Mouse (Mus musculus): ENCODE data around the gene Pmpca. TPM values are rescaled to one million over a fixed set of nuclear protein-coding genes. Genes with fewer than 3 reads are reported as not detected.
A peak's percentile ranks its signal among the peaks of the same experiment; 100 is the strongest.
"Not testable (repeated sequence)": the region's sequence is repeated elsewhere in the genome, so short reads cannot be mapped to it uniquely, and the experiment has no call there.

Pmpca gene
- total RNA-seq, 1 experiment from 2014 or later, result 72.9 TPM

- no peak for ATAC-seq (replicated peaks; ENCODE audit: low read depth, poor library complexity, severe bottlenecking)
Measured at GRCm38 (mm10) chr2:26364738-26365465, 24.2 kb upstream of the Pmpca start.

- ATAC-seq (replicated peaks; ENCODE audit: low read depth, poor library complexity, severe bottlenecking), result no peak
Measured at GRCm38 (mm10) chr2:26367911-26368310, 21.2 kb upstream of the Pmpca start.

GRCm38 (mm10) chr2:26368572-26368971 lies 20.6 kb upstream of the Pmpca start:
- no peak for ATAC-seq (replicated peaks; ENCODE audit: low read depth, poor library complexity, severe bottlenecking)

- ATAC-seq (replicated peaks; ENCODE audit: low read depth, poor library complexity, severe bottlenecking), result no peak
Measured at GRCm38 (mm10) chr2:26372396-26372795, 16.7 kb upstream of the Pmpca start.

- ATAC-seq (replicated peaks; ENCODE audit: low read depth, poor library complexity, severe bottlenecking), result peak; percentile 97
Measured at GRCm38 (mm10) chr2:26380131-26380771, 8.9 kb upstream of the Pmpca start, which contains the start of gene Snapc4. Gene Snapc4 (minus strand): TSS chr2:26380653.

GRCm38 (mm10) chr2:26380871-26381270 lies 8.3 kb upstream of the Pmpca start:
- not testable (repeated sequence) for ATAC-seq (replicated peaks; ENCODE audit: low read depth, poor library complexity, severe bottlenecking)

GRCm38 (mm10) chr2:26387713-26388112 lies 1.4 kb upstream of the Pmpca start:
- no peak for ATAC-seq (replicated peaks; ENCODE audit: low read depth, poor library complexity, severe bottlenecking)

- no peak for ATAC-seq (replicated peaks; ENCODE audit: low read depth, poor library complexity, severe bottlenecking)
Measured at GRCm38 (mm10) chr2:26388682-26389153, 421 bp upstream of the Pmpca start.

- no peak for ATAC-seq (replicated peaks; ENCODE audit: low read depth, poor library complexity, severe bottlenecking)
Measured at GRCm38 (mm10) chr2:26390954-26391353, 1.8 kb downstream of the Pmpca start.

- ATAC-seq (replicated peaks; ENCODE audit: low read depth, poor library complexity, severe bottlenecking), result no peak
Measured at GRCm38 (mm10) chr2:26391617-26392016, 2.5 kb downstream of the Pmpca start.

- ATAC-seq (replicated peaks; ENCODE audit: low read depth, poor library complexity, severe bottlenecking), result no peak
Measured at GRCm38 (mm10) chr2:26398978-26399377, 9.8 kb downstream of the Pmpca start.

- ATAC-seq (replicated peaks; ENCODE audit: low read depth, poor library complexity, severe bottlenecking), result no peak
Measured at GRCm38 (mm10) chr2:26399647-26400046, 10.5 kb downstream of the Pmpca start.

GRCm38 (mm10) chr2:26400296-26400695 lies 11.2 kb downstream of the Pmpca start:
- no peak for ATAC-seq (replicated peaks; ENCODE audit: low read depth, poor library complexity, severe bottlenecking)

GRCm38 (mm10) chr2:26401023-26401422 lies 11.9 kb downstream of the Pmpca start:
- no peak for ATAC-seq (replicated peaks; ENCODE audit: low read depth, poor library complexity, severe bottlenecking)

- no peak for ATAC-seq (replicated peaks; ENCODE audit: low read depth, poor library complexity, severe bottlenecking)
Measured at GRCm38 (mm10) chr2:26402265-26402664, 13.1 kb downstream of the Pmpca start.

GRCm38 (mm10) chr2:26403306-26403705 lies 14.2 kb downstream of the Pmpca start:
- ATAC-seq (replicated peaks; ENCODE audit: low read depth, poor library complexity, severe bottlenecking), result no peak

- ATAC-seq (replicated peaks; ENCODE audit: low read depth, poor library complexity, severe bottlenecking), result peak; percentile 96
Measured at GRCm38 (mm10) chr2:26408515-26409356, 19.6 kb downstream of the Pmpca start, which contains the start of gene Inpp5e. Gene Inpp5e (minus strand): TSS chr2:26409203.

GRCm38 (mm10) chr2:26409362-26409761 lies 20.2 kb downstream of the Pmpca start:
- no peak for ATAC-seq (replicated peaks; ENCODE audit: low read depth, poor library complexity, severe bottlenecking)

GRCm38 (mm10) chr2:26410091-26410490 lies 21.0 kb downstream of the Pmpca start:
- ATAC-seq (replicated peaks; ENCODE audit: low read depth, poor library complexity, severe bottlenecking), result no peak

- no peak for ATAC-seq (replicated peaks; ENCODE audit: low read depth, poor library complexity, severe bottlenecking)
Measured at GRCm38 (mm10) chr2:26410931-26411411, 21.8 kb downstream of the Pmpca start.

Data from common myeloid progenitor, adult 5-6 weeks (primary cell).